Mouse (Mus musculus) cortical plate, adult 2 months (tissue): ENCODE measurements at regions not wholly inside any gene's neighbourhood (a gene's known extent, or its start where the extent isn't known, plus 50 kb on each side); places are given as distances from the start of the nearest gene placed in this dataset.

ENCODE experiments used
- CTCF ChIP-seq: fragments of 200-500 bp; IDR thresholded peaks from 2 replicates; pipeline ENCODE4 v1.5.1; 2011; ENCODE audit warnings: mild to moderate bottlenecking, control low read depth, low read length; ENCODE audit not compliant: insufficient read depth; ENCODE audit errors: extremely low read depth
- POLR2A ChIP-seq: fragments of 200-500 bp; IDR thresholded peaks from 2 replicates; pipeline ENCODE4 v1.6.1; 2011; ENCODE audit warnings: mild to moderate bottlenecking, low read length, control low read depth; ENCODE audit not compliant: insufficient read depth; ENCODE audit errors: extremely low read depth

- no peak for TF ChIP-seq CTCF
- no peak for TF ChIP-seq POLR2A
Measured at GRCm38 (mm10) chr13:101249369-101249768, 416.1 kb upstream of the Slc30a5 start.
